Mouse (Mus musculus): ENCODE data around the gene Nfkbil1. TPM values are rescaled to one million over a fixed set of nuclear protein-coding genes. Genes with fewer than 3 reads are reported as not detected.

Gene Nfkbil1
- polyA plus RNA-seq, 1 experiment from 2014 or later: 5.2 TPM

DNA sequence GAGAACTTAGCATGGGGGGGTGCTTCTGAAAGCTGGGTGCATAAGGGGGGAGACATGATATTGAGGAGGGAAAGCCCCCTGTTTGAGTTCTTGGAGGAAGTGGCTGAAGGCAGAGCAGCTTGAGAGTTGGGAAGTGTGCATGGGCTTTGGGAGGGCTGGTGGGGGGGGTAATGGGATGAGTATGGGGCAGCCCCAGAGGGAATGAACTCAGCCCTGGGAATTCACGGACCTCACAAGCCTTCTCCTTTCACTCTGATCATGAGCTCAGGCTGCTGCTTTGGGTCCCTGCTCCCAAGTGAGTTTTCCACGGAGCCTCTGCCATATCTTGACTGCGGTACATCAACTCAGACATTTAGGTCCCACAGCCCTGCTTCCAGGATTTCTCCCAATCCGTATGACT lies 33.1 kb downstream of the Nfkbil1 start:
- ATAC-seq: no peak
- H3K36me3 ChIP-seq (ENCODE audit: control insufficient read depth, insufficient read depth, low read length): no peaks in the 10 kb centered on the region
- no peak overlapping the region for H3K9ac ChIP-seq (ENCODE audit: low read length)
- WGBS: 81% methylated on average over 4 of the region's 4 CpGs
- no peak overlapping the region for H3K27ac ChIP-seq (ENCODE audit: low read depth, low read length)
- H3K9me3 ChIP-seq (replicated peaks; ENCODE audit: control insufficient read depth, low read length): no peaks in the 10 kb centered on the region
- no peaks in the 10 kb centered on the region for H3K4me1 ChIP-seq (ENCODE audit: control insufficient read depth, insufficient read depth, low read length)
- no peak for DNase-seq (ENCODE audit: low spot score)
- H3K4me3 ChIP-seq (ENCODE audit: low read depth, low read length): no peak overlapping the region
- H3K4me2 ChIP-seq (ENCODE audit: low read length): no peak overlapping the region
- H3K27me3 ChIP-seq (replicated peaks; ENCODE audit: control insufficient read depth, insufficient read depth, low read length): no peaks in the 10 kb centered on the region

DNA sequence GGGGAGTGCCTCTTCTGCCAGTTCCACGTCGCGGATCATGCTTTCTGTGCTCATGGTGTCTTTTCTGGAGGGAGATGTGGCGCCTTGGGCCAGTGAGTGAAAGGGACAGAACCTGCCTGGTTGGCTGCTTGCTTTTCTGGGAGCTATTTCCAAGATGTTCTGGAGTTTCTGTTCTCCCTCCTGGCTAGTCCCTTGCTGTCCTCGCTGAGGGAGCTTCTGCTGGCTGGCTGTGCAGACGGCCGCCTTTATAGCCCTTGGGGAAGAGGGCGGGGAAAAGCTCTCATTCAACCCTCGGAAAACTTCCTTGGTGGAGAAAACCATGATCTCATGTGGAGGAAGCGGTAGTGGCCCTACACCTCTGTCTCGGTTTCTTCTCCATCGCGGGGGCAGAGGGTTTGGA lies 33.8 kb downstream of the Nfkbil1 start, which contains the start of gene Tnf:
Tnf (minus strand) TSS at position 221 of the 400 bp plus-strand sequence.
- Histone ChIP-seq H3K27me3 (replicated peaks; ENCODE audit: control insufficient read depth, insufficient read depth, low read length) (peaks cover 5% of the 10 kb centered on the region), H3K4me1 (ENCODE audit: control insufficient read depth, insufficient read depth, low read length) (no peaks in the 10 kb centered on the region), H3K9ac (ENCODE audit: low read length) (no peak within 1 kb of the TSS), H3K36me3 (ENCODE audit: control insufficient read depth, insufficient read depth, low read length) (no peaks in the 10 kb centered on the region), H3K4me3 (ENCODE audit: low read depth, low read length) (no peak within 1 kb of the TSS), H3K4me2 (ENCODE audit: low read length) (no peak within 1 kb of the TSS), H3K9me3 (replicated peaks; ENCODE audit: control insufficient read depth, low read length) (no peaks in the 10 kb centered on the region), H3K27ac (ENCODE audit: low read depth, low read length) (no peak within 1 kb of the TSS)
- WGBS: 43% methylated on average over 13 of the region's 13 CpGs
- DNase-seq (ENCODE audit: low spot score) (no peak), ATAC-seq (no peak)

DNA sequence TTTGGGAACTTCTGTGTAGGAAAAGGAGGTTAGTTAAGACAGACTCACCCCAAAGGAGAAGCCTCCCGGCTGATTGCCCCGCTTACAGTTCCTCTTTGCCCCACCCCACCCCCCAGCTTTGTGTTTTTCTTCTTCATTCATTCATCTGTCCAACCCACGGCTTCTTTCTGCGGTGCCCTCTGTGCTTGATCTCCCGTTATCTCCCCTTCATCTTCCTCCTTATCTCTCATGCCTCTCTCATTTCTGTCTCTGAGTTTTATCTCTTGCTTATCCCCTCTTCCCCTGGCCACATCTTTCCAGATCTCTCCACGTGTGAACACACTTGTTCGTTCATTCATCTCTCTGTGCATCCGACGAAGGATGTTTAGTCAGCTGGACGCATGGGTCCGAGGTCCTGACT lies 34.5 kb downstream of the Nfkbil1 start:
- no peak overlapping the region for H3K4me2 ChIP-seq (ENCODE audit: low read length)
- no peak overlapping the region for H3K4me3 ChIP-seq (ENCODE audit: low read depth, low read length)
- no peaks in the 10 kb centered on the region for H3K9me3 ChIP-seq (replicated peaks; ENCODE audit: control insufficient read depth, low read length)
- DNase-seq (ENCODE audit: low spot score) (no peak), ATAC-seq (no peak)
- no peak overlapping the region for H3K9ac ChIP-seq (ENCODE audit: low read length)
- H3K4me1 ChIP-seq (ENCODE audit: control insufficient read depth, insufficient read depth, low read length): peaks cover under 1% of the 10 kb centered on the region; the same call in 1 of the 2 replicates
- peaks cover 11% of the 10 kb centered on the region for H3K27me3 ChIP-seq (replicated peaks; ENCODE audit: control insufficient read depth, insufficient read depth, low read length)
- WGBS: 81% methylated on average over 11 of the region's 11 CpGs
- H3K27ac ChIP-seq (ENCODE audit: low read depth, low read length): no peak overlapping the region
- H3K36me3 ChIP-seq (ENCODE audit: control insufficient read depth, insufficient read depth, low read length): no peaks in the 10 kb centered on the region

DNA sequence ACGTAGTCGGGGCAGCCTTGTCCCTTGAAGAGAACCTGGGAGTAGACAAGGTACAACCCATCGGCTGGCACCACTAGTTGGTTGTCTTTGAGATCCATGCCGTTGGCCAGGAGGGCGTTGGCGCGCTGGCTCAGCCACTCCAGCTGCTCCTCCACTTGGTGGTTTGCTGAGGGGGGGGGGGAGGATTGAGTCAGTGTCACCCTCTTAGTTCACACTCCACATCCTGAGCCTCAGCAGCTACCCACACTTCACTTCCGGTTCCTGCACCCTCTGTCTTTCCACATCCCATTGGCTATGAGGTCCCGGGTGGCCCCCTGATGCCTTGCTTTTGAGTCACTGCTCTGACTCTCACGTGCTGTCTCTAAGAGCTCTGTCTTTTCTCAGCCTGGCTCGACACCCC lies 35.2 kb downstream of the Nfkbil1 start:
- peaks cover 7% of the 10 kb centered on the region for H3K4me1 ChIP-seq (ENCODE audit: control insufficient read depth, insufficient read depth, low read length)
- H3K36me3 ChIP-seq (ENCODE audit: control insufficient read depth, insufficient read depth, low read length): no peaks in the 10 kb centered on the region
- 88% methylated on average over 11 of the region's 11 CpGs for WGBS
- ATAC-seq (no peak), DNase-seq (ENCODE audit: low spot score) (no peak)
- H3K9me3 ChIP-seq (replicated peaks; ENCODE audit: control insufficient read depth, low read length): no peaks in the 10 kb centered on the region
- no peak overlapping the region for H3K9ac ChIP-seq (ENCODE audit: low read length)
- peaks cover 17% of the 10 kb centered on the region for H3K27me3 ChIP-seq (replicated peaks; ENCODE audit: control insufficient read depth, insufficient read depth, low read length)
- H3K4me3 ChIP-seq (ENCODE audit: low read depth, low read length): no peak overlapping the region
- H3K27ac ChIP-seq (ENCODE audit: low read depth, low read length): no peak overlapping the region
- H3K4me2 ChIP-seq (ENCODE audit: low read length): no peak overlapping the region

DNA sequence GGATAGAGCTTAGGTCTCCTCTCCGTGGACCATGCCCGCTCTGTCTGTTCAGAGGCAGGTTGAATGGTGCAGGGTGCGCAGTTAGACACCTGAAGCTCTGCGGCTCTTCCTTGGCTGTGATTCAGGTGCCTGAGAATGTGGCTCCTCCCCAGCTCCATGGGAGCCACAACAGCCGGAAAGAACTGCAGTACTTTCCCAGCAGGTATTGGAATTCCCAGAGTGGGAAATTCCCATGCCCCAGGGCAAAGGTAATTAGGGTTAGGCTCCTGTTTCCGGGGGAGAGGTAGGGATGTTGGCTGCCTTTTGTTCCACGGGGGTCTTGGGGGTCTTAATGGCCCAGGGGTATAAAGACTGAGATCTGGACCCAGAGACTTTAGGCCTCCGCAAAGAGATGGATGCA lies 36.6 kb downstream of the Nfkbil1 start:
- no peak overlapping the region for H3K4me2 ChIP-seq (ENCODE audit: low read length)
- no peaks in the 10 kb centered on the region for H3K36me3 ChIP-seq (ENCODE audit: control insufficient read depth, insufficient read depth, low read length)
- no peaks in the 10 kb centered on the region for H3K9me3 ChIP-seq (replicated peaks; ENCODE audit: control insufficient read depth, low read length)
- DNase-seq (ENCODE audit: low spot score) (no peak), ATAC-seq (no peak)
- H3K4me3 ChIP-seq (ENCODE audit: low read depth, low read length): no peak overlapping the region
- H3K4me1 ChIP-seq (ENCODE audit: control insufficient read depth, insufficient read depth, low read length): peaks cover 10% of the 10 kb centered on the region
- WGBS: 15% methylated on average over 8 of the region's 8 CpGs
- no peak overlapping the region for H3K9ac ChIP-seq (ENCODE audit: low read length)
- peaks cover 25% of the 10 kb centered on the region for H3K27me3 ChIP-seq (replicated peaks; ENCODE audit: control insufficient read depth, insufficient read depth, low read length)
- no peak overlapping the region for H3K27ac ChIP-seq (ENCODE audit: low read depth, low read length)

DNA sequence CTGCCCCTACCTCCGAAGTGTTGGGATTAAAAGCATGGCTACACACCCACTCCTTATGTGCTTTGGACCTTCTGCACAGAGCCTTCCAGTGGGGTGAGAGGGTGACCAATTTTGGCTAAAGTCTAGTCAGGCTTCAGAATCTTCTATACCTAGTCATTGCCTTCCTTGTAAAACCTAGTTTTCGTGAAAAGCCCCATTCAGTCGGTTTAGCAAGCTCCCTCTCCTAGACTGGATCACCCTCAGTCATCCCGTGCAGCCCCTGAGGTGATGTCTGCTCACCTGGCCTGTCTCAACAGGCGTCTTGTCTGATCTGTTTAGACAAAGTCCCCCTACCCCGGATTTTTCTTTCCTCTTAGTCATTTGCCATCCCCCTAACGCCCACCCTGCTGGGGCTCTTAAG lies 37.6 kb downstream of the Nfkbil1 start:
- WGBS: 69% methylated on average over 7 of the region's 7 CpGs
- no peaks in the 10 kb centered on the region for H3K36me3 ChIP-seq (ENCODE audit: control insufficient read depth, insufficient read depth, low read length)
- no peak overlapping the region for H3K4me2 ChIP-seq (ENCODE audit: low read length)
- peaks cover 25% of the 10 kb centered on the region for H3K27me3 ChIP-seq (replicated peaks; ENCODE audit: control insufficient read depth, insufficient read depth, low read length)
- H3K9ac ChIP-seq (ENCODE audit: low read length): no peak overlapping the region
- H3K4me1 ChIP-seq (ENCODE audit: control insufficient read depth, insufficient read depth, low read length): peaks cover 10% of the 10 kb centered on the region
- no peak for DNase-seq (ENCODE audit: low spot score)
- no peak overlapping the region for H3K27ac ChIP-seq (ENCODE audit: low read depth, low read length)
- H3K9me3 ChIP-seq (replicated peaks; ENCODE audit: control insufficient read depth, low read length): no peaks in the 10 kb centered on the region
- H3K4me3 ChIP-seq (ENCODE audit: low read depth, low read length): no peak overlapping the region
- no peak for ATAC-seq

DNA sequence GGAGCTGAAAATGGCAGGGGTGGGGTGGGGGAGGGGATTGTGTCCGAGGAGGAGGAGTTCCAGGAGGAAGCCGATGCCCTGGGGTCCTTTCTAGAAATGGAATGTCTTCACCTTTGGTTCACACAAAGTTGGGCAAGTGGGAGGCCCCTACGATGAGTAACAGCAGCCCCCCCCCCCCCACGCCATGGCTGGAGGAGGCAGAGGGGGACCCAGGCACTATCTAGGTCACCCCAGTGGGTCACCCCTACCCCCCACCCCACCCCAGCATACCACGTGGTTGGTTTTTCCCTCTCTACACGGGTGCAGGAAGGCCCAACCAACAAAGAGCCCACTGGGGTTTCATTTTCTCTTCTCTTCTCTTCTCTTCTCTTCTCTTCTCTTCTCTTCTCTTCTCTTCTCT lies 38.5 kb downstream of the Nfkbil1 start:
- ATAC-seq: no peak
- H3K4me3 ChIP-seq (ENCODE audit: low read depth, low read length): no peak overlapping the region
- no peak overlapping the region for H3K9ac ChIP-seq (ENCODE audit: low read length)
- no peaks in the 10 kb centered on the region for H3K36me3 ChIP-seq (ENCODE audit: control insufficient read depth, insufficient read depth, low read length)
- peaks cover 10% of the 10 kb centered on the region for H3K4me1 ChIP-seq (ENCODE audit: control insufficient read depth, insufficient read depth, low read length)
- 38% methylated on average over 5 of the region's 6 CpGs for WGBS
- no peaks in the 10 kb centered on the region for H3K9me3 ChIP-seq (replicated peaks; ENCODE audit: control insufficient read depth, low read length)
- no peak for DNase-seq (ENCODE audit: low spot score)
- peaks cover 25% of the 10 kb centered on the region for H3K27me3 ChIP-seq (replicated peaks; ENCODE audit: control insufficient read depth, insufficient read depth, low read length)
- H3K27ac ChIP-seq (ENCODE audit: low read depth, low read length): no peak overlapping the region
- H3K4me2 ChIP-seq (ENCODE audit: low read length): no peak overlapping the region

DNA sequence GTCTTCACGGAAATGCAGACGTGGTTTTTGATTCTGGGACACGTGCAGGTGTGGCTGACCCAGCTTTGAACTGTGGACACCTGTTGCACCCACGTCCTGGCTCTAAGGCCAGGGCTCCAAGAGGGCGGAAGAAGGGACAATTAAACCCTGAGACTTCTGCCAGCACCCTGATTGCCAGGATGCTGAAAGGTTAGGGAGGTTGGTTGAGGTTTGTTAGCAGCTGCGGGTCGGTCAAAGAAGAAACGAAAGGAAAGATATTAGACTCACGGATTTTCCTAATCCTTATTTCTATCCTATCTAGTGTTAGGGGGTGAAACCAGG lies 39.3 kb downstream of the Nfkbil1 start:
- H3K27me3 ChIP-seq (replicated peaks; ENCODE audit: control insufficient read depth, insufficient read depth, low read length): peaks cover 25% of the 10 kb centered on the region
- no peaks in the 10 kb centered on the region for H3K9me3 ChIP-seq (replicated peaks; ENCODE audit: control insufficient read depth, low read length)
- peak overlapping the region; percentile 60 for H3K4me2 ChIP-seq (ENCODE audit: low read length)
- no peaks in the 10 kb centered on the region for H3K36me3 ChIP-seq (ENCODE audit: control insufficient read depth, insufficient read depth, low read length)
- DNase-seq (ENCODE audit: low spot score) (no peak), ATAC-seq (no peak)
- H3K4me3 ChIP-seq (ENCODE audit: low read depth, low read length): peak overlapping the region; percentile 31; the same call in 1 of the 2 replicates
- 33% methylated on average over 9 of the region's 9 CpGs for WGBS
- H3K27ac ChIP-seq (ENCODE audit: low read depth, low read length): no peak overlapping the region
- no peak overlapping the region for H3K9ac ChIP-seq (ENCODE audit: low read length)
- H3K4me1 ChIP-seq (ENCODE audit: control insufficient read depth, insufficient read depth, low read length): peaks cover 10% of the 10 kb centered on the region

DNA sequence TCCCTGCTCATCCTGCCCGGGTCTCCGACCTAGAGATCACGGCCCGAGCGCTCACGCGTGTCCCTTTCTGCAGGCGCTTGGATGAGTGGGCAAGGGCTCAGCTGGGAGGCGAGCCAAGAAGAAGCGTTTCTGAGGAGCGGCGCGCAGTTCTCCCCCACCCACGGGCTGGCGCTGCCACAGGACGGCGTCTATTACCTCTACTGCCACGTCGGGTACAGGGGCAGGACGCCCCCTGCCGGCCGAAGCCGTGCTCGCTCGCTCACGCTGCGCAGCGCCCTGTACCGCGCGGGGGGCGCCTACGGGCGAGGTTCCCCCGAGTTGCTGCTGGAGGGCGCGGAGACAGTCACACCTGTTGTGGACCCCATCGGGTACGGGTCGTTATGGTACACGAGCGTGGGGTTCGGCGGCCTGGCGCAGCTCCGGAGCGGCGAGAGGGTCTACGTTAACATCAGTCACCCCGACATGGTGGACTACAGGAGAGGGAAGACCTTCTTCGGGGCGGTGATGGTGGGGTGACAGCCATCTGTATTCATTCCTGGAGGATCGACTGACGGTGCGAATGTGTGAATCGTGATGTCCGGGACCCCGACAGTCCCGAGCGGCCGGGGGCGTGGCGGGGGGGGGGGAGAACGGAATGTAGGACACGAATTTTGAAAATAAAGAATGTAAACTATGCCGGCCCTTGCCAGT lies 39.8 kb downstream of the Nfkbil1 start:
- H3K27me3 ChIP-seq (replicated peaks; ENCODE audit: control insufficient read depth, insufficient read depth, low read length): peaks cover 25% of the 10 kb centered on the region
- ATAC-seq: peak; percentile 90
- no peaks in the 10 kb centered on the region for H3K36me3 ChIP-seq (ENCODE audit: control insufficient read depth, insufficient read depth, low read length)

More for the DNA sequence above, 39.8 kb downstream of the Nfkbil1 start:
- Histone ChIP-seq H3K9ac (ENCODE audit: low read length) (peak overlapping the region; percentile 43; the same call in 1 of the 2 replicates), H3K4me2 (ENCODE audit: low read length) (peak overlapping the region; percentile 60), H3K4me1 (ENCODE audit: control insufficient read depth, insufficient read depth, low read length) (peaks cover 10% of the 10 kb centered on the region), H3K27ac (ENCODE audit: low read depth, low read length) (no peak overlapping the region), H3K9me3 (replicated peaks; ENCODE audit: control insufficient read depth, low read length) (no peaks in the 10 kb centered on the region), H3K4me3 (ENCODE audit: low read depth, low read length) (peak overlapping the region; percentile 31)
- 2% methylated on average over 66 of the region's 66 CpGs for WGBS
- peak; percentile 75 for DNase-seq (ENCODE audit: low spot score)
